Mouse (Mus musculus) heart, adult 9 months (tissue): ENCODE data around the gene Prkn.

Experiments
- DNase-seq, 2 experiments: peaks; one replicate each; pipeline ENCODE4 v3.0.0; 2022; ENCODE audit warnings: low spot score in 2 of 2

The Prkn gene

GRCm38 (mm10) chr17:11397678-11398077 is 557.5 kb downstream of the Prkn start:
- DNase-seq: no peak

DNA sequence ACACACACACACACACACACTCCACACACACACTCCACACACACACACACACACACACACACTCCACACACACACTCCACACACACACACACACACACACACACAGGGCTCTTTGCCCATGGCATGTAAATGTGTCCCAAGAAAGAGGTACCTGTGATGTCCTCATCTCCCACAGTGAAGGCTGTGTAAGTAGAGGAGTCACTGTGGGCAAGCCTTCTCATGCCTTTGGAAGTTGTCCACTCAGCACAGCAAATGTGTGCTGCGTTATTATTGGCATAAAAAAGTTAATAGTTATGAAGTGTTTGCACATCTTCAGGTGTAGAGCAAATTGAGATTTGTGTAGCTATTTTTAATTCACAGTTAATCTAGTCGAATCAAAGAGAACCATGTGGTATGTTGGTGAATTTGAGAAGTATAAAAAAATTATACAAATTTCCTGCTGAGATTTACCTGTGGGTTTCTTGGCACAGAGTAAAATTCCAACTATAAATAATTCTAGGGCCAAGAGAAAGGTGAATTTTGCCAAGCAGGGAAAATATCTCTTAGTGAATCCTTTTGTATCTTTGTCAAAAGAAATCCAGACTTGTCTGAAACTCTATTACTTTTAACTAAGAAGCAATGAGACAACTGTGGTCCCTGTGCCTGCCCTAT is 562.2 kb downstream of the Prkn start:
- no peak for DNase-seq

DNA sequence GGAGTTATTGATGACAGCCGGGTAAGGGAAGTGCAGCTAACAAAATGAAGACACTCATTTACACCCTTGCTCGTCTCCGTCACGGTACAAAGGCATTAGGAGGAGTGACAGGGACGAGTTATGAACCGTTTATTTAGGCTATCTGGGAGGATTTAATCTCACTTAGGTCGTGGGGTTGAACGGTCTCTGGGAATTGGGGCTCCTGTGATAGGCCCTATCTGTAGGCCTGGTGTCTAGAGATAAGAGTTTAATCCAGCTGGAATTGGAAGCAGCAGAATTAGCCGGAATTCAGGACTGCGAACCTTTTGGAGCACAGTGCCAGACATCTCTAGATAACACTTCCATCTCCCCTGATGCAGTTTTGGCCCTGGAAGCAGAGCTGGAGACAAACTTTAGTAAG is 571.2 kb downstream of the Prkn start:
- DNase-seq: no peak

GRCm38 (mm10) chr17:11413688-11414087 is 573.5 kb downstream of the Prkn start:
- no peak for DNase-seq

DNA sequence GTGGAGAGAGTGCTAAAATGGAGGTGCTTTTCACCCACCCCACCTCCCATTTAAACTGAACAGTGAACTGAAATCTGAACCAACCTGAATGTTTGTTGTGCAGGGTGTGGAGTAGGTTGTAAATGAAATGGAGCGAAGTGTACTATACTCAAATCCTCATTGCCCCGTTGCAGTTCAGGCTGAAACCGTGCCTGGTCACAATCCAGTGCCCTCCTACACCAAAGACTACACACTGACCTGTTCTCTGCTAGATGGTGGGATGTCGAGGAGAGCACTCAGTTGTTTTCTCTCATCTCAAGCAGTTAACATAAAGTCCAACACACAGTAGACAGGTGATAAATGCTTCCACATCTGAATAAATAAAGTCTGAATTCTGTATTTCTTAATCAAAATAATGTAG is 574.1 kb downstream of the Prkn start:
- no peak for DNase-seq

DNA sequence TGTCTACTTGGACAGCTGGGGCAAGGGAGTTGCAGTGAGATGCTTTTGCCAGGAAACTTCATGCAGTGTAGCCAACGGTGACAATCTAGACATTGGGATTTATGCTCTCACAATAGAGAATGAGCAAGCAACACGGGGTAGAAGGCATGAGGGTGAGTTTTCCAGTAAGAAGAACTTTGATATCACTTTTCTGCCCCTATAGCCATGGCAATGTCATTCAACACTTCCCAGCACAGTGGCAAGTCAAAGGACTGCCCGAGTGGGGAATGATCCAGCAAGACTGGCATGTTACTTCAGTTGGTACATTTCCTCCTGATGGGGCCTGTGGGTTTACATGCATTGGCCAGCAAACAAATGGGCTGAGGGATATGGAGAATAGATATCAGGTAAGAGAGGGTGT is 577.0 kb downstream of the Prkn start:
- no peak for DNase-seq

DNA sequence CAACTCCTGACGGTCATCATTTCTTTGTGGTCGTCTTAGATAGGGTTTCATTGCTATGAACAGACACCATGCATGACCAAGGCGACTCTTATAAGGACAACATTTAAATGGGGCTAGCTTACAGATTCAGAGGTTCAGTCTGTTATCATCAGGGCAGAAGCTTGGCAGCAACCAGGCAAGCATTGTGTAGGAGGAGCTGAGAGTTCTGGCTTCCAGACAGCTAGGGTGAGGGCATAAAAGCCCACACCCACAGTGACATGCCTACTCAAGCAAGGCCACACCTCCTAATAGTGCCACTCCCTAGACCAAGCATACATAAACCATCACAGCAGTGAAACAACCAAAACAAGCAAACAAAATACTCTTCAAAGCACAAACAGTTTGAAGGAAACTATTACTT is 579.3 kb downstream of the Prkn start:
- no peak for DNase-seq

GRCm38 (mm10) chr17:11420839-11421238 is 580.7 kb downstream of the Prkn start:
- no peak for DNase-seq

- DNase-seq: no peak
Observed at GRCm38 (mm10) chr17:11421264-11421940, 581.2 kb downstream of the Prkn start.

- DNase-seq: no peak
Observed at GRCm38 (mm10) chr17:11431323-11431722, 591.1 kb downstream of the Prkn start.

GRCm38 (mm10) chr17:11432593-11432992 is 592.4 kb downstream of the Prkn start:
- DNase-seq: no peak

DNA sequence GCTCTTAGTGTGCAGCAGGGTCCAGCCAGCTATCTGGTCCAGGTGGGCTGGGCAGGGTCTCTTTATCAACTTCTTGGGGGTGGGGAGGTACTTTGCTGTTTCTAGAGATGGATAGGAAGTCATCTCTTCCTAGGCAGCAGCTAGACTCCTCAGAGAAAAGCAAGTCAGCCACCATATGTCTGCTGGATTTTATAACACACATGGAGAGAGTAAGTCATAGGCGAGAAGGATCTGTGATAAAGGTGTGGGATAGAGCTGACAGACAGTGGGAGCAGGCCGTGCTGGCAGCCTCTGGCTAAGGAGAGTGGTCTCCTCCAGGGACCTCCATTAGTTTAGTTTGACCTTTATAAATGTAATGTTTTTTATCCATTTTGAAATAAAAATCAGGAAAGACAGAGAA is 622.5 kb downstream of the Prkn start:
- no peak for DNase-seq

GRCm38 (mm10) chr17:11466095-11466494 is 625.9 kb downstream of the Prkn start:
- no peak for DNase-seq

DNA sequence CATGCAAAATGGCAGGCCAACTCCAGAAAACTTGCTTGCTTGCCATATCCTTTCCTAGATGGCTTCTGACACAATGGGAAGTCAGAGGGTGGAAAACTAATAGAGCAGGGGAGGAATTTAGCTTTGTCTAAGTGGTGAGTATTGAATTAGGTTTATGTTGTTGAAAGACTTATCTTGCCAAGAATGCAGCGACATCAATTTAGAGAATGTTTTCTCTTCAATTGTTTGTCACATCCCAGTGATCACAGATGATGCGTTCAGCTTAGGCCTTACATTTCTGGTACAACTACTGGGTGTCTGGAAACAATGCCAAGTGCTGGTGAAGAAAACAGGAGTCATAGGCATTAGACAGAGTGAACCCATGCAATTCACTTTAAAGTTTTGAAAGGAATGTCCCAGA is 628.4 kb downstream of the Prkn start:
- no peak for DNase-seq

- no peak for DNase-seq
Observed at GRCm38 (mm10) chr17:11483032-11483431, 642.8 kb downstream of the Prkn start.

- no peak for DNase-seq
Observed at GRCm38 (mm10) chr17:11490051-11490450, 649.9 kb downstream of the Prkn start.

DNA sequence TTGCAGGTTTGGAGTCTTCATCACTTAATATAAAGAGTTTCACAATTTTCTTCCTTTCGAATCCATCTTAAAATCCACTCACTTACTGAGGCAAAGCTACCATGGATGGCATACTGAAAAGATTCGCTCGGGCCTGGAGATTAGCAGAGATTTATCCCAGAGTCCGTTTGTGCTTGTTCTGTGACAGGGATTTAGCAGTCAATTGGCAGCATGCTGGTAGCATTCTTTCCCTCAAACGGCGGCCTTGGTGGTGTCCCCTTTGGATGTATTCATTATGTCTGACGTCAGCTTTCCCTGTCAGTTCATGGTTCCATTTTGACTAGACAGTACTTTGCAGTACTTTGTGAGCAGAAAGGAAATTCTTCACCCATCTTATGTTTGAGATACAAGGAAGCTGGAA is 662.4 kb downstream of the Prkn start:
- no peak for DNase-seq

- DNase-seq: no peak
Observed at GRCm38 (mm10) chr17:11504496-11504895, 664.3 kb downstream of the Prkn start.

GRCm38 (mm10) chr17:11507082-11507481 is 666.9 kb downstream of the Prkn start:
- no peak for DNase-seq

- DNase-seq: no peak
Observed at GRCm38 (mm10) chr17:11510081-11510480, 669.9 kb downstream of the Prkn start.

- DNase-seq: no peak
Observed at GRCm38 (mm10) chr17:11514032-11514761, 674.0 kb downstream of the Prkn start.

DNA sequence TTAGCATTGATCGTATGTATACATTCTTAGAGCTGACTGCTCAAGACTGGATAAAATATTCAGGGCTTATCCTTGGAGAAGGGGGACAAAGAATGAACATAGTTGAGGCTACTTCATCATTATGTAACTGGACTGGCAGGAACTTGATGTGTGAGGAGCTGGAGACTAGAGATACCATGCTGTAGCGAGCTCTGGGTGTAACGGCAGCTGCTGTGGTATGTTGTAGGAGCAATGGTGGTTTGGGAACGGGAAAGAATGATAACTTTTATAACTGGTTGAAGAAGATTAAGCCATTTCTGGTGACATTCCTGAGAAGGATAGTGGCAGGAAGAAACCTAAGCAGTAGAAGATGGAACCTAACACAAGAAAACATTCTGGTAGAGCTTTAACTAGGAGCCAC is 675.4 kb downstream of the Prkn start:
- DNase-seq: no peak

DNA sequence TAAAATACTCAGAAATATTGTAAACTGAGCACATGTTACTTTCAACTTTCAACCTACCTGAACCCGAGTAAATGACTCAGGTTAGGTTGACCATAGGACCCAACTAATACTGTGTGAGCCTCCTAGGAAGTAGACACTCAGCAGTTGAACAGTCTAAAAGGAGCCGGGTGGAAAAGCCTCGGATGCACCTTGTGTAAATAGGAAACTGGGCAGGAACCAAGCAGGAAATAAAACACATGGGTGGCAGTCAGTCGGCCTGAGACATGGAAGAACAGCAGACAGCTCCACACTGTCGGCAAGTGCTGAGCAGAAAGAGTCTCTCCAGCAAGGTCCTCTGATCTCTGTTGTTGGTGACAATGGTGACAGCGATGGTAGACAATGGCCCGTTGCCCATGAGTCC is 676.0 kb downstream of the Prkn start:
- DNase-seq: no peak
